Mouse (Mus musculus) right cerebral cortex, postnatal 4 days (tissue): ENCODE data around the gene Wdr44.
A peak's percentile ranks its signal among the peaks of the same experiment; 100 is the strongest.
"Not testable (repeated sequence)": the region's sequence is repeated elsewhere in the genome, so short reads cannot be mapped to it uniquely, and the experiment has no call there.

Experiments
- DNase-seq: peaks from one replicate; pipeline ENCODE4 v3.0.0-alpha.2; 2022

Wdr44 gene

DNA sequence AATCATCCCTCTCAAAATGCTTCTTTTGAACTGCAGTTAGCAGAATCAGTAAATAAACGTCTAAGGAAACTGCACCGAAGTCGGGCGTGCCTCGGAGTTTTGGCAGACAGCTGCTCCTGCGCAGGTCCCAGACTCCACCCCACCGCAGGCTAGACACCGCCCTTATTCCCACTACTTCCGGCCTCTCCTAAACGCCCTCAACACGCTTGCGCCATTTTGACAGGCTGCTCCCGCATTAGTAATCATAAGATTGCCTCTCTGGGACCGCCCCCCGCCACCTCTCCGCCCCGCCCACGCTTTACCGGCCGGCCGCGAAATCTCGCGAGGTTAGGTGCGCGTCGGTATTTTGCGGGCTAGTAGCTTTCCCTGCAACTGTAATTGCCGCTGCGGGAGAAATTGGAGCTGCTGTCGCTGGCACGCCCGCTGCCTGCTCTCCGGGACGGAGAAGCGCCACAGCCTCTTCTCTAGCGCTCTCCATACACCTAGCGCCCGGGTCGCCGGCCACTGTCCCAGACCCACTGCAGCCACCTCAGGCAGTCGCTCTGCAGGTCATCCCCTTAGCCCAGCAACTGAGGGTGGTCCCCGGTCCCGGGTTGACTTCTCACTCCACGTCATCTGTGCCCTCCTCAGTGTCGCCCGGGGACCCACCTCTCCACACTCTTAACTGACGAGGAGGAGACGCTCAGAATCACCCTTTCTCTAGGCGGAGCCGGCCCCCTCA, at the start of gene Wdr44:
Gene Wdr44, plus strand, starts transcription at position 330 of the 721 bp plus-strand sequence.
- peak; percentile 90 for DNase-seq

DNA sequence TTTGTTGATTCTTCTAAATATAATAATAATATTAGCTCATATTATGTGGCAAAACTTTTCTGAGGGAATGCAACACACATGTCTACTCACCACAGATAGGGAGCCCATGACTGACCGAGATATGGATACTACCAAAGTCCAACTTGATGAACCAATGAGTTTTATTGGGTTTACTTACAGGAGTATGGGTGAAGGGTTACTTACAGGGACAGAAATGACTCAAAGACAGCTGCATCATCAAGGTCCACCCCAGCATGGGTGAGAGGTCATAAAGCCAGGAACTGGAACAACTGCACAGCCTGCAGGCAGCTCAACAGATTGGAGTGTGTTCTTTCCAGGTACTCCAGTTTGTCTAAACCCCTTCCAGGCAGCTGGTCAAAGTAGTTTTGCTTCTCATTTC, 44.5 kb upstream of the Wdr44 start:
- DNase-seq, result no peak

DNA sequence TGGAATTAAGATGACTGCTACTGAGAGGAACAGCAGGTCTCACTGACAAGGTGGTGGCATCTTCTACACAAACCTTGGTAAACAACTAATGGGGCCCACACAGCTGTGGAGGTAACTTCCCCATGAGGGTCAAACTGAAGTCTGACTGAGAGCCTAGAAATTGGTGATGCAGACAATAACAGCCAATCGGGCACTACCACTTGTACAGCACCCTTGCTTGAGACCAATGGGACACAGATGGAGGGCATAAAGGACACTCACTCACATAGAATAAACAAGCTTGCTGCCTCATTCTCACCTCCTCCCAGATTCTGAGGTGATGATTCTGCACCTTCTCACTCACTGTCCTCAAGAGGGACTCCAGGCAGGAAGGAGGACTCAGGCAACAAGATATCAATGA, 30.6 kb upstream of the Wdr44 start:
- no peak for DNase-seq

DNA sequence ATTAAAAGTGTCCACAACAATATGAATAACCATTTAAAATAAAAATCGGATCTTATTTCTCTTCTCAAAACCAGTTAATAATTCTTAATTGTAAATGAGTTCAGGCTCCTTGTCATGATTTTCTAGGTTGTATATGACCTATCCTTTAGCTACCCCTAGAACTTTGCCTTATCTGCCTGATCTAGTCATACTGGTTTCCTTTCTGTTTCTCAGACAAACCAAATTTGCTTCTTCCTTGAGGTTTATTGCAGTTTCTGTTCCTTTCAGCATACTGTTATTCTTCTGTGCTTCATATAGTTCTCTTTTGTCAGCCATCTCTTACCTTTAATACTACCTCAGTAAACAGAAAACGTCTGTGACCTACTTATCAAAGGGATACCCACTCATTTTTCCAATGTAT, 19.7 kb upstream of the Wdr44 start:
- no peak for DNase-seq

DNA sequence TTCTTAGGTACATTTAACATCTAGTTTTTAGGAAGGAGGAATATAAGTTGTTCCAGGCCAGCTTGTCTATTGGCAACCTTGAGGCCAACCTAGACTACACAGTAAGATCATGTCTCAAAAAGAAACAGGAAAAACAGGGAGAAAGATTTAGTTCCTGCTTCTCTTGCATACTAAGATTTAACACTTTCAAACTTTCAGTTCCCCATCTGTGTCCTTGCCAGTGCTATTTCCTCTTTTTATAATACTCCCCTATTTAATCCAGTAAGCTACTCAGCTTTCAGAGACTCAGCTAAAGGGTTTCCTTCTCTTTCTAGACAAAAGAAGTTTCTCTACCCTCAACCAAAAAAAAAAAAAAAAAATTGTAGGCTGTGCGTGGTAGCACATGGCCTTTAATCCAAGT, 17.4 kb upstream of the Wdr44 start:
- no peak for DNase-seq

DNA sequence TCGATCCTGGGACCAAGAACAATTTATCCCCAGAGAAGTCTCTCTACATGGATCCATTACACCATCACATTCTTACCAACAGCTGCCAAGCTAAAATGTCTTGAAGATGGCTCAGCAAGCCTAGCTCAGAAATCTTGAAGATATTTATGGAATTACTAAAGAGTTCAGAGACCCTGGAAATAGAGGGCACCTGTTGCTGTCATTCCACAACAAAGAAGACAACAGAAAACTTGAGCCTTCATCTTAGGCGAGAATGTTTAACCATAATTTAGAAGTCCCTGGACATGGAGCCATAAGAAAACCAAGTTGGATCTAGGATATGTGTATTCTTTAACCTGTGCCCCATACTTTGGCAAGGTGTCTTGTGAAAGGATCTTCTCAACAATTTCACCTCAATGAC, 16.3 kb upstream of the Wdr44 start:
- no peak for DNase-seq

DNA sequence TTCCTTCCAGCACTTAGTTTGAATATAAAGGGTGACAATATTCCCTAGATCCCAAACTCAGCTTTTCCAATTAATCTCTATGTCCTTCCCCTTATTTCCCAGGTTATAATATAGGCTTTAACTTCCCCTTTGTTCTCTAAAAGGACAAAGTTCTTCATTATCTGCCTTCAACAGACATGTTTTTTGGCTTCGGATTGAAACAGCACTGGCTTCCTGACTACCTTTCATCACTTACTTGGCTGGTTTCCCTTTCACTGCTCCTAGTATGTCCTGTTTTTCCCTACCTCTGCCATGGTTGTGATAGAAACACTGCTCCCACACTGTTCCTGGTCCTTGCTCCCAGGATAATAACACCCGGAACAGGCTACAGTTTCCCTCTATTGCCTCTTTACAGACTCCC, 15.3 kb upstream of the Wdr44 start:
- DNase-seq, result no peak

DNA sequence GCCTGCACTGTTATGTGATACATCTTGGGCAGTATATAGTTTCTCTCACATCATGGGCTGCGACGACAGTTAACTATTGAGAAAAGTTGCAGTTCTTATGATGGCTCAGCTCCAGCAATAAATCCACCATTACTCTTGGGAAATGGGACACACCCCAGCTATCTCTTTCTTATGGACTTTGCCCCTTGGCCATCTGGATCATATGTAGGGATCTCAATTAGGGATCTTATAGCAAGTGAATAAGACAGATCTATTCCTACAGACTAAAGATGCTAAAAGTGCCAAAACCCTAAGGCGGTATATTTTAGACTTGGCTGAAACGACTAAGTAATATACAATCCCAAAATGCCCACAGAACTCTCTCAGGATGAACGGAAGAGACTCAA, 522 bp upstream of the Wdr44 start:
- no peak for DNase-seq

DNA sequence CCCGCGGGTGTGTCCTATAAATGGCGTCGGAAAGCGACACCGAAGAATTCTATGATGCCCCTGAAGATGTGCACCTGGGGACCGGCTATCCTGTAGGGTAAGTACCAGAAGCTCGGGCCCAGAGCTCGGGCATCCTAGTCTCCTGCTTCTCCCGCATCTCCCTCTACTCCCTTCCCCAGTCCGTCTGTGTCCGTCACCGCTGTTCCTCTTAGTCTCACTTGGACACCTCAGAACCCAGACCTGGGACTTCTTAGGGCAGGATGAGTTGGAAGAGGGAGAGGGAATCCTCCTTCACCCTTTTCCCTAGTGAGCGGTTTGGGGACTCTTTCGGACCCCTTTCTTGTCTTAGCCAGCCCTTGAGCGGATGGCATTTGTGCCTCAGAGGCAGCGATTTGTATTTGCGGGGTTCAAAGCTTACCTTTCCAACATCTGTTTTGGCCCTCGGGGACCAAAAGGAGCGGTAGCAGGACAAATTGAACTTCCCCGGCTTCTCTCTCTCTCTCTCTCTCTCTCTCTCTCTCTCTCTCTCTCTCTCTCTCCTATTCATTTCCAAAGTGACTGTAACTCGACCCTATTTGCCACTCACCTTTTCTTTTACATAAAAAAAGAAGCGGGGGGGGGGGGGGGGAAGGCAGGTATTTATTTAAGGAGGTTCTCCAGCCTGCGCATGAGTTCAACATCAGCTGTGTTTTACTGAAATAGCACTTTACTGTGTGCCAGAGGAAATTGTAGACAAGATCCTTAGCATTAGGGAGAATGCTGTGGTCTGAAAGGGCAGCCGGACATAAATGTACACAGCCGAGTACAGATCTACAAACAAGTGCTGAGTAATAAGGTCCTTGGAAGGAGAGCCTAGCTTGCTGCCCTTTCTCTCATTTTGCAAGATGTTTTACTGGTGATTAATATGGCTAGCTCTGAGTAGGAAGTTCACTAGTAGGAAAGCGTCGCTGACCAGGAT, 871 bp downstream of the Wdr44 start:
- DNase-seq, result no peak

DNA sequence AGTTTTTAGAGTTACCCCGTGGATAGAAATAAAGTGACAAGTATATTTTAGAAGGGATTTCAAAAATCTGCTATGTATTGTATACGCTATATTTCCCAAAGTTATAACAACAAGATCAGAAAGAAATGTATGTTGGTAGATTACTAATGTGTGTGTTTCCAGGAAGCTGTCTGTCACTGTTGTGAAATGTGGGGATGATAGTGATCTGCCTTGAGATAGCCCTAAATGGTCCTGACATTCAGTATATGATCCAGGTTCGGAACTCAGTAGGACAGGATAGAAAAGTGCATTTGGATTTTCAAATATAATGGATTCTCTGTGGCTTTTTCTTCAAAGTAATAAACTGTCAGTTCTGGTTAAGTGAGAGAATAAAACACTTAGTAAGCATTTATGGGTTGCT, 1.7 kb downstream of the Wdr44 start:
- no peak for DNase-seq

DNA sequence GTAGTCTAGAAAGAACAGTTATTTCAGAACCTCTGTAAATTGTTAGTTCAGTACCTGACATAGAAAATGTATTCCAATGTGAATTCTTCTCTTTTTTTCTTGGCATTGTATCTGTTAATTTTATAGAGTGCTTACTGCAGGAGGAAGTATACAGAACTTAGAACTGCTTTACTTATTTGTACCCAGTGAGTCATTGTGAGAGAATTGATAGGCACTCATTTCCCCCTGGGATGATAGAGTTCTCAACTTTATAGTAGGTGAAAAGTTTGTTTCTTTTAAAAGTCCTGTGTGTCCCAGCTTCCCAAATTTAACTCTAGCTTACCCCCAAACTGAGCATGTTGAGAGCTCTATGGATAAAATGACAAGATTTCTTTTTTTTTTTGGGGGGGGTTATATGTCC, 2.3 kb downstream of the Wdr44 start:
- no peak for DNase-seq

DNA sequence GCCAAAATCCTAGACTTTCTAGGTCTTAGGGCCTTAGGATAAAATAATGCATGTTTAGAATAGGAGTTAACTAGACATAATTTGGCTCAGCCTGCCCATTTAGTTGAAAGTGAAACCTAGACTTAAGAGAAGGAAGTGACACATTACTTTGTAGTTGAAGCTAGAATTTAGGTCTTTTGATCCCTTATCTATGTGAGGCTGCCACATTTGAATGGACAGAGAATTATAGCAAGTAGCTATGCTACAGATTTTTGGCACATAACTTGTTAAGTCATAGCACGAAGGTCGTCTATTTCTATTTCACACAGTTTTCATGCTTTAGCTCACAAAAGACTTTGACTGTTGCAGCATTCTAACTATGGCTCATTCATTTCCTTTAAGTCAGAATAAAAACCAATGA, 4.5 kb downstream of the Wdr44 start:
- no peak for DNase-seq

DNA sequence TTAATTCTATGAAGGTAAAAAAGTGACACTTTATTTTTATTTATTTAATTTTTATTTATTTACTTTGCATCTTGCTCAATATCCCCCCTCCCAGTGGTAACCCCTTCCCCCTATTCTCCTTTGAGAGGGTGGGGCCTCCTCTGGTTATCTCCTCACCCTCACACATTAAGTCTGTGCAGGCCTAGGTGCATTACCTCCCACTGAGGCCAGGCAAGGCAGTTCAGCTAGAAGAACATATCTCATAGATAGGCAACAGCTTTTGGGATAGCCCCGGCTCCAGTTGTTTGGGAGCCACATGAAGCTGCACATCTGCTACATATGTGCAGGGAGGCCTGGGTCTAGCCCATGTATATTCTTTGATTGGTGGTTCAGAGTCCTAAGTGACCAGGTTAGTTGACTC, 6.2 kb downstream of the Wdr44 start:
- no peak for DNase-seq

DNA sequence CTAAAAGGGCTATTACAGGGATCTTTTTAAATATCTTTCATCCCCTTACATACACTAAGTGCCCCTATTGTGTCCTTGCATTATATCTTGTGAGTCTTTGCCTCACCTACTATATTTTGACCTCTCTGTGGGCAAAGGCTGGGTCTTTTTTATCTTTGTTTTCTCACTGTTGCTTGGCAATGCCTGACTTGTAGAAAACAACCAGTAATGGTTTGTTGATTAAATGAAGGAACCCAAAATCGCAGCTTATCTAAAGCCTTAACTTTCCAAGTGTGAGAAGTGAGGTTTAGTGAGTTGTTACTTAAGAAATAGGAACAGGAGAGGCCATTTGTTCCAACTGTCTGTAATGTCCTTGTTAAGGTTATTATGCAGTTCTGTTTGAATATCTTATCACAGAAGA, 24.4 kb downstream of the Wdr44 start:
- DNase-seq, result no peak

DNA sequence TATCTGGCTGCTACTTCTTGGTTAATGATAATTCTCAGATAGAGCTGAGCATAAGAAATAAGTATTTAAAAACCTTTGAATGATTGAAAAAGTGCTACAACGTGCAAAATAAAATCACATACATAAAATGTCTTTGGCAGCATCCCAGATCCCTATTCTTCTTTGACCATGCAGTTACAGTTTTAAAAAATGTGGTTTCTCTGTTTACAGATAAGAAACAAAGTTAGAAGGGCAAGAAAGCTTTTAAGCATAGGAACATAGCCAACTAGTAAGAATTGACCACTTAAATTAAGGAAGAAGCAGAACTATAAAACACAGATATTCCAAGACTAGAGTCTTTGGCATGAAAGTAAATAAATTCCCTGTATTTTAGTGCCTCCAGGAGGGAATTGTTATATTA, 34.6 kb downstream of the Wdr44 start:
- no peak for DNase-seq

DNA sequence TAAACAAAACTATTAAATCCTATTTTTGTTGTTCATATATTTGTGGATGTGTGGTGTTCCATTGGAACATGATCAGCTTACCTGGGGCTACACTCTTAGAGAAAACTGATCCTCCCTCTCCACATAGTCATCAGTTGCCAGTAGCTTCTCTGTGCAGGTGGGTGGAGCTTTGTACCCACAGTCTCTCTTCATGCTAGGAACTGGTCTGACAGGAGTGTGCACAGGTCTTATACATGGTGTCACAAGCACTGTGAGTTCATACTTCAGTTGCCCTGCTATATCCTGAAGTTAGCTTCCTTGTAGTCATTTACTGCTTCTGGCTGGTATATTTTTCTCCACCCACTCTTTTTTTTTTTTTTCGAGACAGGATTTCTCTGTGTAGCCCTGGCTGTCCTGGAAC, 61.8 kb downstream of the Wdr44 start:
- no peak for DNase-seq

DNA sequence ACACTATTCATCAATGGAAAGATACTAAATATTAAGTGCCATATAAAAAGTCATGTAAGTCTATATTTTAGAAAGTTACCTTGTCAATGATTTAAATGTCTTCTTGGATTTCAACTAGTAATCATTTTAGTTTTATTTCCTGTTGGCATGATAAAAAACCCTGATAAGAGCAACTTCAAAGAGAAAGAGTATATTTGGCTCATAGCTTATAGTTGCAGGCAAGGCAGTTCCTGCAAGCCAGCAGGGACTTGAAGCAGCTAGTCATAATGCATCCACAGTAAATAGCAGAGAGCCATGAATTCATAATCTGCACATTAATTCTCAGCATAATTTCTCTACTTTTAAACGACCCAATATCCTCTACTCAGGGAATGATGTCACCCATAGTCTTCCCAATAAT, 75.0 kb downstream of the Wdr44 start:
- no peak for DNase-seq

DNA sequence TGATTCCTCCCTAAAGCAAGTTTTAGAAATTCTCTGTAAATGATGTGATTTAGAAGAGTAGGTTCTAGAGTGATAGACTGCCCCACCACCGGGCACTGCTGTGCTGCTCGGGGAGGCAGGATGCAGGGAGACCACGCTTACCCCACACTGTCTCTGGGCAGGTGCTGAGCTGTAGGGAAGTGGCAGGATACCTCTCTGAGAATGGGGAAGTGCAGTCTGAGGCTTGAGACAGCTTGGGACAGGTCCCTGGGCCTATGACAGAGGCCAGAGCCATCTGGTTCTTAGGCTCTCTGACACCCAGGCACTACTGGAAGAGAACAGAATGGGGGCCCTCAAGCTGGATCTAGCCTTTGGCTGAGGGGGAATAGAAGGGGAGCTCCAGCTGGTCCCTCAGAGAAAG, 114.3 kb downstream of the Wdr44 start:
- DNase-seq, result no peak

DNA sequence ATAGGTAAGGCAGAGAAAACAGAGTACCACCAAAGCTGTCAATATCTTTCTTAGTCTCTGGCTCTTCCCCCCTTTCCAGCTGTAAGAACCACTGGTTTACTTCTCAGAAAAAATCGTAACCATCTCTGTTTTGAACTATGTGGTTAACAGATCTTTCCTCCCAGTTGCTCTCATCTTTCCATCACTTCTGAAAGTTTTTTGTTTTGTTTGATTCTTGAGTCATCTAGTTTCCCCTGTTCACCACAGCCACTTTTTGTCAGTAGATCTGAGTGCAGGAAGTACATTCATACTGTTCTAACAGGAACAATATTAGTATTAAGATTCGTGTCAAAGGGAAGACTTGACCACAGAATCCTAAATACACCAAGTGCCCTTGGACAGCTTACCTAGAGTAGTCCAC, 117.5 kb downstream of the Wdr44 start:
- no peak for DNase-seq

DNA sequence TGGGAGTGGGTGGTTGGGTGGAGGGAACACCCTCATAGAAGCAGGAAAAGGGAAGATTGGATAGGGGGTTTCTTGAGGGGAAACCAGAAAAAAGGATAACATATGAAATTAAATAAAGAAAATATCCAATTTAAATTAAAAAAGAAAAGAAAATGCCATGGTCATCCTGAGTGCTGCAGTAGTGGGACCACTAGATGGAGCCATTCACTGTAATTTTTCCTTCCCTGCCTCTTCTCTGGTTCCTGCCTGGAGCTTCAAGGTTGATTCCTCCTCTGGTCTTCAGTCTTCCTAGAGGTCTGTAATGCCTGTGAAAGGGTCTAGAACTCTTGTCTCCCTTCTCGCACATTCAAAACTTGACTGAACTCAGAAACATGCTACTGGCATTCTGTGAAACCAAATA, 120.4 kb downstream of the Wdr44 start:
- DNase-seq, result not testable (repeated sequence)

DNA sequence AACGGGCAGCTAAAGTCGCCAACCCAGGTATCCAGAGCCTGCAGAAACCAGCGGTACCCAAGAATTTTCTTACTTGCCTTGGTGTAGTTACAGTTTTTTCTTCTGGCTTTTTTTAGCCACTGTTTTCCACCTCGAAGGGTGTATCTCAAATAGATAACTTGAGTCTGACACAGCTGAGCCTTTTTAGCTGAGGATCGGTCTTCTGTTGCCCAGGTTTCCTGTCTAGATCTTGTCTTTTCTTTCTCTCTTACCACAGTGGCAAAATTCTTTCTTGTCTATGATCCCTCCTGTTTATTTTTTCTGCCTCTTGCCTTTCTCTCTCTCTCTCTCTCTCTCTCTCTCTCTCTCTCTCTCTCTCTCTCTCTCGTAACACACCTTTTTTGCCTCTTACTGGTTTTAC, 130.0 kb downstream of the Wdr44 start:
- not testable (repeated sequence) for DNase-seq

DNA sequence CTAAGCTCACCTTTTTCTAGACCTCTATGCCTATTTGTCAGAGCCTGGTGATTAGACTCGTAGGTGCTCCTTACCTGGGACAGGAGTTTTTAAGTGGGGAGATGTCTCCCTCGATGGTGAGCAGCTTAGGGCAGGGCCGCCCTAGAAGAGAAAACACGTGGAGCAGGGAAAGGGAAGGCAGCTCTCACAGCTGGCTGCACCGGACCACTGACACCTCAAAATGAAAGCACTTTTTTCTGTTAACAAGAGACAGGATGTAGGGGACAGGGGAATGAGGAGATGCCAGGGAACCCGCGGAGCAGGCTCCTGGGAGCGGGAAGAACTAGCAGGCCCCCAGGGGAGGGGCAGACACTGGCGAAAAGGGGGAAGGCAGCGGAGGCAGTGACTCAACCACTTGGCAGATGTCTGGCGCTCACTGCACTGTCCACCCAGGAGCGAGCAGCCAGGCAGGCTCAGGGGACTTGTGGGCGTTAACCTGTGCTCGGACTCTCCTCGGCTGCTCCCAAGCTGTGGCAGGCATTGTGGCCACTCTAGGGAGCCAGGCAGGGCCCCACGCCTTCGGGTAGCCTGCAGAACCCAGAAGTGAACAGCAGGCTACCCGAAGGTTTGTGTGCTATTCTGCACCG, 130.7 kb downstream of the Wdr44 start:
- DNase-seq, result no peak

DNA sequence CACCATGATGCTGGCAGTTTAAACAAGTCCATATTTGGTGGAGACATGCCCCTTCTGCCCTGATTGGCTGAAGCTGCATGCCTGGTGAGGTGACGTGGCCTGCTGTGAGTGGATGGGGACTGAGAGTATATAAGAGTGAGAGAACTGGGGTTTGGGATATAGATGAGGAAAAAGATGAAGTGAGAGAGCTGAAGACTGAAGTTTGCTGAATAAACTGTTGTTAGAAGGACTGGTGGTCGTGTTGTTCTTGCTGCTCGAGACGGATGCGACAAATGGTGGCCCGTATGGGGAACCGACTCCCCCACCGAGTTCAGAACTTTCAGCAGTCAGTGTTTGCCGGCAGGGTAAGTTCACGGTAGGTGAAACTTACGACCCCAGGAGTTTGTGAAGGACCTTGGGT, 140.9 kb downstream of the Wdr44 start:
- DNase-seq, result not testable (repeated sequence)

DNA sequence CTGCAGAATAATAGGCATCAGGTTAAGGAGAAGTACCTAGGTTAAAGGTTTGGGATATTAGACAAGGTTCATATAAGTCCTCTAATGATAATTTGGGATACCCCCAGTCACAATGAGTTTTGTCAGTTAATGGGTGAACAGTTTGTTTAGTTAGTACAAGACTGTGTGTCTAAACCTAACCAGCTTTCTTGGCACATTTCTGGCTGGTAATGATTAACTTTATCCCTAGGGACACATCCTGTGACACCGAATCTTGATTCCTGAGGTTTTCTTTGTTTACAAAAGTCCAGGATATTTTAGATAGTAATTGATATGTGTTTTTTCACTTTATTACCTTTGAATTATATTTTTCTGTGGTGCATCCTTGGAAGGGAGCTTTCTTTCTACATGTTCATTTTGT, 148.1 kb downstream of the Wdr44 start:
- no peak for DNase-seq
